Mouse (Mus musculus) v-Abl transformed pro-B cells (cell line): ENCODE measurements around the gene Atp6ap1l.

Experiments
- in situ Hi-C, 2 experiments: fragments of 400-800 bp; cut with MboI; formaldehyde crosslinking; loops; one replicate each; pipeline ENCODE4 v1.15.1; 2025; ENCODE audit not compliant: unreplicated experiment in 2 of 2

The Atp6ap1l gene

DNA sequence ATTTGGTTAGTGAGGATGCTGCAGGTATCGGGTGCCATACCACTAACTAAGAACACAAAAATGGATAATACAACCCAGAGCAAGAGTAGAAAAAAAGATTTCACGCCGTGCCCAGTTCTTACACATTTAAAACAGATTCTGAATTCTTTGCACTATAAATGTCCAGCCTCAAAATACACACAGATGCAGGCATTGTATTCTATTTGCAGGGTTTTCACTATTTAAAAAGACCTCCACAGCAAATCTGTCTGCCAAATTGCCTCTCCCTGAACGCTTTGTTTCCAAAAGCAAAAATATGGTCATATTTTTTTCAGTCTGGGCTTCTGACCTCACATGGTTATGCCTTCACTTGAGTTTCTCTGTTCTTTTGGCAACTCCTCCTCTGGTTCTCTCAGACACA lies 10.3 kb downstream of the Atp6ap1l start:
- in situ Hi-C loops = no loop called here

DNA sequence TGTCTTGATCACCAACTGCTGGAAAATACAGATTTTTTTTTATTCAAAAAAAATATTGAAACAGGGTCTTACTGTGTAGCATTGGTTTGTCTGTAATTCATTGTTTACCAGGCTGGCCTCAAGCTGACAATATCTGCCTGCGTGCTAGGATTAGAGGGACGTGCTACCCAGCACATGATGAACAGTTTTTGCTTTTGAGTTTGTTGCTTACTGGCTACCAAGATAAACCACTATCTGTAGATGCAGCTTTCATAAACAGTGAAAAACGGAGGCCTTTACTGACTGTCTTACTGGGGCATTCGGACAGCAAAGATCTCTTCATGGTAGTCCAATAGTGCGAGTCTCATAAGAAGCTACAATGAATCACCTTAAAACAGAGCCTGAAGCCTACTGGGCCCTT lies 15.0 kb downstream of the Atp6ap1l start:
- in situ Hi-C loops = no loop called here

DNA sequence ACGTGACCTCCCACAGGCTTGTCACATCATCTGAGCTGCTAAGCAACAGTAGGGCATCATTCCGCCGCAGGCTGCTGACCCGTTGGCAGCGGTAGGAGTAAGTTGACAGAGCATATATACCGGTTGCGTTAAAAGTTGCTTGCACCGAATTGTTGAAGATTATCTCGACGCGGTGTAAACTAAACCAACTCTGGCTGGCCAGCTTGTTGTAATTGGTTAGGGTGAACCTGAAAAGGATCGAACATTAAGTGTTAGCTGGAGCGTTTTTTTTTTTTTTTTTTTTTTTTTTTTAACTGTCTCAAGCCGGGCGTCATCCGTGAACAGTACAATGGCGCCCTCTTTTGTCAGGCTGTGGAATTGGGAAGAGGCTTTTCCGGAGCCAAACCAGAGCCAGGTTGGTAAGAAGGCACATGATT lies 18.6 kb downstream of the Atp6ap1l start:
- in situ Hi-C loops = no loop called here

DNA sequence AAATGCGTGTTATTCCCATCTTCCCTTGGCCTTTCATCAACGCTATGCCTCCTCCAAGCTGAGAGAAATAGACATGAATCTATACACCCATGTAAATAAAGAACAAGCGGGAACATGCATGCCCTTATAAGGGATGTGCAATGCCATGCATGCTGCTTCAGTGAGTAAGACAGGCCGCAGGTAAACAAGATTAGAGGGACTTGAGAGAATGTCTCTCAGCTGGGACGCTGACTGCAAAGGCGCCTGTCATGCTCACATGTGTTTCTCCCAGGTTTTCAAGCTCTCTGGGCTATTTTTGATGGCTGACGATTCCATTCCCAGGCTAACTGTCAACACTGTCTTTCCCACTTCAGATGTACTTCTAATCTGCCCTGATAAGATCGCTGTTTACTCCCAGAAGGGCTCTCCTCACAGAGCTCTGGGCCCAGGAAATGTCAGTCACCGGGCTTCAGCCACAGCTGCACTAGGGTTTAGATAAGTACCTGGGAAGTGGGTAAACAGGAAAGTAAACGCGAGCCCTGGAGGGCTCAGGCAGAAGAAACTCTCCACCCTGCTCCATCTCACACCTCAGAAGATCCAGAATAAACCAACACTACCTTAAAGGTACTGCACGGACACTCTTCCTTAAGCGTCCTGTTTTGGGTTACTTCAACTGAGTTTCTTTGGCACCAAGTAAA lies 19.2 kb downstream of the Atp6ap1l start:
- in situ Hi-C loops = no loop called here

DNA sequence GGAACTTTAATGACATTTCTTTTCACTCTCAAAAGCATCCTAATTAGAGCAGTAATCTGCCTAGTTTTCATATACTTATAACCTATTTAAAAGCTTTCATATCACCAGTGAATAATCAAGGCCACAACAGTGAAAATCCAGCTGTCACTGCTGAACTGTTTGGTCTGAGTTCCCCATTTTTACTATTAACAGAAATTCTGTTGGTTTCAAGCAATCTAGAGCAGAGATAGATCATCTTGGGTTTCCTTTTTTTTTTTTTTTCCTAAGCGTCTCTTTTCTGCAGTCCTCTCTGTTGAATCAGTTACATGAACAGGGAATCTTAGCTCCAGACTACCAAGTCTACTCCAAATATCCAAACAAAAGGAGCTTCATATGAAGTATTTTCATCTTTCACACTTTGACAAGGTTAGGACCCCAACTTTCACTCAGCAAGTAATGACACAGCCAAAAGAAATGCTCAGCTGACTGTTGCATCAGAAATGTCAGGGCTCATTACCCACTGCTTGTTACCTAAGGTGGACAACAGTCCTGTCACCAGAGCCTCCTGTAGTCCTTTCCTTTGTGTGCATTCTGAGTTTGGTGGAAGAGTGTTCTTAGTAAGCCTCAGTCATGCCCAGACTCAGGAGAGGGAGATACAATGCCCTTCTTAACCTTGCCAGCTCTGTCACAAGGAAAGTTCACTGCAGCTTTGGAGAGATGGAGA lies 23.3 kb downstream of the Atp6ap1l start:
- in situ Hi-C loops = no loop called here

DNA sequence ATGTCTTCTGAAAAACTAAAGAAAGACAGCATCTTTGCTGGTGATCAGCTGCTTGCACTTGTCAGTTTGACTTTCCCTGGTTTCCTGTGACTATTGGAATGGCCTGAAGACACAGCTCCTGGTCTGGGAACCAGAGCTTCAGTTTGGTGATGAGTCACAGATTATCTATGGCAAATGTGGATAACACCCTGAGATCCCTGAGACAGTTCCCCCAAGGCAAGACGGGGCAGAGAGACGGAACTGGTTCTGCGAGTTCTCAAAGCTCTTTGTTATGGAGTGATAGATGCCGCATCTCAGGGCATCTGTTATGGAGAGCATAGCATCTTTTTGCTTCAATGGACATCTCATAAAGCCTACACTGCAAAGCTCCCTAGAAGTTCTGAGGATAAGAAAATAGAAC lies 33.6 kb downstream of the Atp6ap1l start:
- in situ Hi-C loops = no loop called here

DNA sequence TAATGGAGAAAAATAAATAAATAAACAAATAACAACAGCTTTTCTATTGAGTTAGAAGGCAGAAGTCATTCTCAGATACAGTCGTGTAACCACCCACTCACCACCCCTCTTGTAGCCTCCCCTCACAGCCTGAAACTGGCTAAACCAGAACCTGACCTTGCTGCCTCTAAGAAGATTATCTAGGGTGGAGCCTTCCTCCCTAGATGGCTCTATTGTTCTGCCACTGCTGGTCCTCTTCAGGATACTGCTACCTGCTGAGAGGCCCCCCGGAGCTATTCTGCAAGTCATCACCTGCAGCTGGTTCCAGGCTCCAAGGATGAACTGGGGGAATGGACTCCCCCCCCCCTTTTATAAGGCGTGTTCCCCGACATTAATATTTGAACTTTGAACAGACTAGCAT lies 36.0 kb downstream of the Atp6ap1l start:
- in situ Hi-C loops = no loop called here

DNA sequence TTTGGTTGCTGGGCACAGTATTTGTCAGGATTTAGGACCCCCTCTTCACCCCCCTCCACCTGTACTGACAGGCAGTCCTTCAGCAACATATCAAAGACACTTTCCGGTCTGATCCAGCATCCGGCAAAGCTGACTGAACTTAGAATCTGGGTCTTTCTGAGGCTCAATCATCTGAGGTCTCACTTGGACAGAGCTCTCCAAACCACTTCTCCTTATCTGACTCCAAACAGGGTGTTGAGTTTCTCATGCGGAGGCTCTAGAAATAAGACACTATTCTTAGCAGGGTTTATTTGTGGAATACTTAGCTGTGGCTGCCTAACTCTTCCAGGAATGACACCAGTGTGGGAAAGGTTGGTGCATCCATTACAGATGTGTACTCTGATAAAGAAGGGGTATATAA lies 43.0 kb downstream of the Atp6ap1l start:
- in situ Hi-C loops = no loop called here

DNA sequence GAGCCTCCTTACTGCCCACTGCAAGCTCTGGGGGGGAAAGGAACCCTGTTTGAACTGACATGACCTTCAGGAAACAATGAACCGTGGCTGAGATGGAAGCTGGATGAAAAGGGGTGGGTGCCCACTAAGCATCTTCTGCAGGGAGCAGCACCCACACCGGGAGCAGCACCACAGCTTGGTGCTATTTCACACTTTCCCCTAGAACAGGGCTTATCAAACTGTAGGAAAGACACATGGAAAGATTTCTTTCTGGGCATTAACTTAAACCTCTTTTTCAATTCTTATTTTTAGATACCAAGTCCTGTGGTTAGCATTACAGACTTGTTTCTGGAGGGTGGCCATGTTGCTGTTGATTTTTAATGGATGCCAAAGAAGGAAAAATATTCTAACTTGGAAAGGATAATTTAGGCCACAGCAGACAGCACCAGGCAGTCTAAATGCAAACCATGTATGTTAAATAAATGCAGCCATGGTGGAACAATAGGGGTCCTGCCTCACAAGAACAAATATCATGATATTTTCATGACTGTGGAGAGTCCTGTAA lies 44.2 kb downstream of the Atp6ap1l start:
- in situ Hi-C loops = no loop called here

DNA sequence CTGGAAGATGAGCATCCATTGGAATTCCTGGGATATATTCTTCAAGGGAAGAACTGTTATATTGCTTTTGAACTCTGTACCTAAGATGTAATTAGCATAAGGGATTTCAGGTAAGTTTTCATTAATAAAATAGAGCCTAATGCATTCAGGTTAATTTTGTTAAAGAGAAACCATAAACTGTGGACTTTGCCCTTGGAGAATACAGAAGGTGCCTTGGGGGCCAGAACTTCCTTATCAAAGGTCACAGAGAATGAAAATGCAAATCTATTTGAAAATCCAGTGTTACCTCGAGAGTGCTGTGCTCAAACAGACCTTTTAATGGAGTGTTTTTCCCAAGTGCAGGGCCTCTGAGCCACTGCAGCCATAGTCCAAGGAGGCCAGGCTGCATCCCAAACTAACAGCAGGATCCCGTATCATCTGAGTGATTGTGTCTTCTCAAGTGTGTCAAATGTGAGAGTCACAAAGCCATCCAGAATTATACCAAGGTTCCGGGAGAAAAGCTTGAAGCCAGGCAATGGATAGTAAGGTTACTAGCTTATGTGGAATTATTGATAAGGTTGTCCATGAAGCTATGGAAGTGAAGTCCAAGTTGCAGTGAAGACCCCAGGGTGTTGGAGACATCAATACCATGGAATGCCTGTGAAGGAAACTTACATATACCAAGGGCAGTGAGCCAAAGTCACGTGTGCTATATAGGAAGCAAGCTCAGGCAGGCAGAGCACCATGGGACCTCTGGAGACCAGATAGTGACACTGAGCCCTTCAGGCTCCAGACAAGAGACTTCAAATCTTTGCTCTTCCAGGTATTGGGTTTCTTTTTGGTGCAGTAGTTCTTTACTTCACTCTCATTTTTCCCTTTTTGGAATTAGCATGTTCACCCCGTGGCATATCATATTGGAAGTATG lies 52.2 kb downstream of the Atp6ap1l start:
- in situ Hi-C loops = no loop called here

DNA sequence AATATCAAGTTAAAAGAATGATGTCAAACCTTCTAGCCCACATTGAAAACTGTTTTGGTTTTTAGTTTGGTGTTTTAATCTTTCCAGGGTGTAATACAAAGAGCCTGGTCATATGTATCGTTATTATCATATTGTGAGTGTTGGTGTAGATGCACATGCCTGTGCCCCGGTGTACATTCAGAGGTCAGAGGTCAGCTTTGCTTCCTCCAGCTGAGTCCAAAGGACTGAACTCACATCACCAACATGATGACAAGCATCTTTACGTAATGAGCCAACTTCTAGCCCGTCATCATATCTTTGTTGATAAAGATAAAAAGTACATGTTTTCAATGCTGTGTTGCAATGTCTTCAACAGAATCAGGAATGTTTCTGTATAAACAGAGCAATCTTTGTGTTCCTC lies 53.4 kb downstream of the Atp6ap1l start:
- in situ Hi-C loops = no loop called here

DNA sequence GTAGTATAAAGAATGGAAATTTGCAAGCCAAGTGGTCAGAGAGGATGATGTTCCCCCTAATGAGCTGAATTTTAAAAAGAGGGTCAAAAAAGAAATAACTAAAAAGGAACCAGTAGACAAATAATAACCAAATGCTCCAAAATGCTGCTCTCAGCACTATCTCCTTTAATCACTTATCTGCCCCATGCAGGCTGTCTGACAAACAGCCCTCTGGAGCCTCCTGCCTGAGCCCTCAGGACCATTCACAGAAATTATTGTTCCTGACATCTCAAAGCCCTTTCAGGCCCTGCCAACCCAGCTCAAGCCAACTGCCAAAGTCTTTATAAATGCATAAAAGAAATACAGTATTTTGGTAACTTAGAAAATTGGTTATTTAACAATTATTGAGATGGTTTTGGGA lies 61.0 kb downstream of the Atp6ap1l start:
- in situ Hi-C loops = loop anchor here (5.0 to 25.0 kb wide), 5 partner anchors 1057 to 1297 kb away; no protein-coding TSS in a partner anchor

DNA sequence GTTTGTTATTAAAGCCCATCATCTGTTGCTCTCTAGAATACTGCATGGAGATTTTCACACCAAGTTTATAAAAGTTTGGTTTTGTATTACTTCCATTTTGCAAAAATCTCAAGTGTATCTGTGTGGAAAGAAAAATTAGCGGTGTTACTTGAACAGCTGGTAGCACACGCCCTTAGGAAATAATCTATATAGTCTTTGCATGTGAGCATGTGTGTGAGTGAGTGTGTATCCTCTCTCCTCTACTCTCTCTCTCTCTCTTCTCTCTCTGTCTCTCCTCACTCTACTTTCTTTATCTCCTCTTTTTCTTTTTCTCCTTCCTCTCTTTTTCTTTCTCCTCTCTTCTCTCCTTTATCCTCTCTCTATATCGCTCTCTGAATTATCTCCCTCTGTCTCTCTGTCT lies 61.7 kb downstream of the Atp6ap1l start:
- in situ Hi-C loops = loop anchor here (5.0 to 25.0 kb wide), 5 partner anchors 1056 to 1296 kb away; no protein-coding TSS in a partner anchor

DNA sequence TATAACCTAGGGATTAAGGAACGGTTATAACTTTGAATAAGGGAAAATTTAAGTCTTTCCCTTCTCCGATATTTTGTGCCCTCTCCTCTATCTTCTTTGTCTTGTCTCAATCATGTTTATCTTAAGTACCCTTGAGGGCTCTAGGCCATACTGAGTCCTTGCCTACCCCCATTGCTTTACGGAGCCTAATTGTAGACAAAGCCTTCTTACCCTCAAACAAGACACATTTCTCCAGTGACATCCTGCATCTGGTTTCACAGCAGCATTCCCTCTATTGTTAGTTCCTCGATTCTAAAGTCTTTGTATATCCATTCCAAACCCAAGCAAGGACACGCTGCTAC lies 64.0 kb downstream of the Atp6ap1l start:
- in situ Hi-C loops = loop anchor here (5.0 to 25.0 kb wide), 5 partner anchors 1054 to 1294 kb away; no protein-coding TSS in a partner anchor

DNA sequence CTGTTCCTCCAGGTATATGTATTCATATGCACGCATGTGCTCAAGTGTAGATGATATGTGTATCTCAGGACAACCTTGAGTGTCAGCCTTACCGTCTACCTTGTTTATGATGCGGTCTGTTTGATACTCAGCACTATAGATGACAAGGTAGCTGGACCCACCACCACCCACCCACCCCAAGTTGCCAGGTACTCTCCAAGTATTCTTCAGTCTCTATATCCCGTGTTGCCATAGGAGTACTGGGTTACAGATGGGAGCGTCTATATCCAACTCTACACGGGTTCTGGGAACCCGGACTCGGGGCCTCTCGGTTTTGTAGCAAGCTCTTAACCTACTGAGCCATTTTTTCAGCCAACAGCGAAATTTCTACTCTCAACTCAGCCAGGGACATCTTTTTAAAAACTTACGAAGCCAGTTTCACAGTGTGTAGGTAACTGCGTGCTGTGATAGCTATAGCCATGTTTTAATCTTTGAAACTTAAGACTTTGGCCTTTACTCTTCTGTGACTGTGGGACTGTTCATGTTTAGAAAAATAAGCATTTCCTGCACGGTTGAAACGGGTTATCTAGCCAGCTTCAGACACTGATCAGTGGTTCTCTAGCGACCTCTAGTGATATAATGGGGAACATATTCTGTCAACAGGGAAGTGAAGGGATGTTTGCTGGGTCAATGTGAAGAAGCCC lies 64.5 kb downstream of the Atp6ap1l start:
- in situ Hi-C loops = loop anchor here (5.0 to 25.0 kb wide), 5 partner anchors 1053 to 1293 kb away; no protein-coding TSS in a partner anchor

DNA sequence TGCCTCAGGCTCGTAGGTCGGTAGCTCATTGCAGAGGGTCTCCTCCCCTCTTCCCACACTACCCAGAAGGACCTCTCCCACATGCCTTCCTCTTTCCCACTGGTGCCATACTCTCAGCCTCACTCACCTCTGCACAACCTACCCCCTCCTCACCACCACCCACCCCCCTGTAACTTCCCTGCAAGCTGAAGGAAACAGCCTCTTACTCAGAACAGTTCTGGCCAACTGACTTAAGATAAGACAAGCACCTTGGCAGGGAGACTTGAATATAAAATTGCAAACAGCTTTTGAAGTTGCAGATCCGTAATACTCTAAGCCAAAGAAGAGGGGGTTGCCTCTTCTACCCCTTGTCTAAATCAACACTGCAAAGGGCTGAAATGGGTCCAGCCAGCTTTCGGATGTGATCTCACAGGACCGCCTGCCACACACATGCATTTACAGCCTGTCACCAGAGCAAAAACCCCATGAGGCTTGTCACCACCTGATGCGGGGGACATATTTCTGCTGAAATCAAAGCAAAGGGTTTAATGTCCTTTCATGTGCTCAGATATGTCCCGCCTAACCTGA lies 71.4 kb downstream of the Atp6ap1l start:
- in situ Hi-C loops = loop anchor here in 1 of 2 experiments (10.0 to 25.0 kb wide), 2 partner anchors 1046 to 1289 kb away; no protein-coding TSS in a partner anchor
